Mouse (Mus musculus) forebrain, embryonic 10.5 days (tissue): ENCODE data around the gene Vip. TPM values are rescaled to one million over a fixed set of nuclear protein-coding genes. Genes with fewer than 3 reads are reported as not detected.

ENCODE experiments used
- DNase-seq: peaks from one replicate; pipeline ENCODE4 v3.0.0-alpha.2; 2017; ENCODE audit warnings: low spot score; ENCODE audit errors: extremely low spot score
- H3K27ac ChIP-seq: fragments of 300-500 bp; sonication (generic); 2 replicates; pipeline ENCODE4 v1.5.1; 2016; ENCODE audit warnings: mild to moderate bottlenecking
- H3K27me3 ChIP-seq: fragments of 300-500 bp; sonication (generic); 2 replicates; pipeline ENCODE4 v1.6.1; 2016; ENCODE audit warnings: mild to moderate bottlenecking; ENCODE audit not compliant: poor library complexity, severe bottlenecking
- H3K36me3 ChIP-seq: fragments of 300-500 bp; sonication (generic); replicated peaks from 2 replicates; pipeline ENCODE4 v1.6.1; 2016; ENCODE audit warnings: mild to moderate bottlenecking, moderate library complexity
- H3K4me1 ChIP-seq: fragments of 300-500 bp; sonication (generic); 2 replicates; pipeline ENCODE4 v1.6.1; 2016
- H3K4me3 ChIP-seq: fragments of 300-500 bp; sonication (generic); 2 replicates; pipeline ENCODE4 v1.5.1; 2016; ENCODE audit warnings: mild to moderate bottlenecking, moderate library complexity
- H3K9me3 ChIP-seq: fragments of 300-500 bp; sonication (generic); 2 replicates; pipeline ENCODE4 v1.6.1; 2016; ENCODE audit warnings: mild to moderate bottlenecking, moderate library complexity
- WGBS: fragments of 180-500 bp; shearing (Covaris S2); methylation state at CpG from one replicate; pipeline ENCODE4 v1.1.7; 2016; 5-methylcytosine and 5-hydroxymethylcytosine counted together
- polyA plus RNA-seq: library from polyadenylated mRNA; unstranded; fragments of >200 nt; fragmentation: Nextera tagmentation; extraction: Ambion mirVana; gene quantifications from 2 replicates; pipeline ENCODE4 v1.2.1, GENCODE M21; 2016

Gene Vip
- polyA plus RNA-seq, 1 experiment from 2014 or later, result not detected

DNA sequence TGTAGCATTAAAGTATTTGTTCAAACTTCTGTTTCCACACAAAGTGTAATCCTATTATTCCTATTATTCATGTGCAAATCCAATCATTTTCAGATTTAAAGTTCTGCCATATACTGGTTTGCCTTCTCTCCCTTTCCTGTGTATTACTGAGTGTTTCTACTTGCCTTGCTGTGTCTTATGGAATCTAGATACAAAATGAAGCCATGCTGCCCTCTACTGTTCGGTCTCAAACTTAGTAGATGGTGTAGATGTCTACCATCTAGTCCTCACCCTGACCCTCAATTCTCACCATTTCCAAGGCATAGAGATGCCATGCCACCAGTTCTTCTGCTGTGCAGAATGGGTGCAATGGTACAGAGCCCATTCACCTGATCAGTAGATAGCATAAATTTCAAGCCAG is 4.7 kb upstream of the Vip start:
- Histone ChIP-seq H3K36me3 (no peaks in the 10 kb centered on the region), H3K4me1 (no peaks in the 10 kb centered on the region), H3K9me3 (no peaks in the 10 kb centered on the region), H3K4me3 (no peak overlapping the region), H3K27me3 (no peaks in the 10 kb centered on the region), H3K27ac (no peak overlapping the region)
- no peak for DNase-seq
- 40% methylated on average over 1 of the region's 1 CpGs for WGBS

DNA sequence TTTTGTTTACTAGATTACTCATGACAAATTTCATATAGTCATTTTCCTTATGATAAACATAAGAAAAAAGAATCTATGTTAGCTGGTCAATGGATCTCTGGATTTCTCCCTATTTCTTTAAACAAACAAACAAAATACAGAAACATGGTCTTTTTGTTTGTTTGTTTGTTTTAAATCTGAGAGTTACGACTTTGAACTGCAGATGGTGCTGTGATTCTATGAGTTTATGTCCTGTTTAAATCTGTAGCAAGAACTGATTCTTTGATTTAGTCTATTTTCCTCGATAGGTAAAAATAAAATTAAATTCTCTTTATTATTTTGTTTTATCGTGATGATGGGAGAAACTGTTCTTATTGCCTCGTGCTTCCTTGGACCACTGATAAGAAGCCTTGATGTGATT is 1.7 kb upstream of the Vip start:
- WGBS, result 87% methylated on average over 4 of the region's 4 CpGs
- H3K4me3 ChIP-seq, result no peak overlapping the region
- H3K27me3 ChIP-seq, result no peaks in the 10 kb centered on the region
- H3K4me1 ChIP-seq, result no peaks in the 10 kb centered on the region
- no peak for DNase-seq
- no peak overlapping the region for H3K27ac ChIP-seq
- H3K9me3 ChIP-seq, result no peaks in the 10 kb centered on the region
- H3K36me3 ChIP-seq, result no peaks in the 10 kb centered on the region

DNA sequence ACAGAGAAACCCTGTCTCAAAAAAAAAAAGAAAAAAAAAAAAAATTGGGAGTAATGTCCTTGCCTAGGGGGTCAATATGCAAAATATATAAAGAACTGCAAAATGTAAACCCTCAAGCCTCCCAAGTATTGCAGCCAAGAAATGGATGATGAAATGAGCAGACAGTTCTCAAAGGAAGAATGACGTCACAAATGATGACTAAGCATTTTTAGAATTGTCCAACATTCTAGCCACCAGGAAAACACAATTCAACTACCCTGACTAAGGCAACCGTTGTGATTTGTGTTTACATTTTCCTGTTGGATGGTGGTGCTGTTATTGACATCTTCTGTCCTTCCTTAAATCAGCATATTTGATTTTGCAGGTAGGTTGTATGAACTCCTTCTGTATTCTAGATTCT is 42.3 kb downstream of the Vip start:
- 81% methylated on average over 2 of the region's 2 CpGs for WGBS

DNA sequence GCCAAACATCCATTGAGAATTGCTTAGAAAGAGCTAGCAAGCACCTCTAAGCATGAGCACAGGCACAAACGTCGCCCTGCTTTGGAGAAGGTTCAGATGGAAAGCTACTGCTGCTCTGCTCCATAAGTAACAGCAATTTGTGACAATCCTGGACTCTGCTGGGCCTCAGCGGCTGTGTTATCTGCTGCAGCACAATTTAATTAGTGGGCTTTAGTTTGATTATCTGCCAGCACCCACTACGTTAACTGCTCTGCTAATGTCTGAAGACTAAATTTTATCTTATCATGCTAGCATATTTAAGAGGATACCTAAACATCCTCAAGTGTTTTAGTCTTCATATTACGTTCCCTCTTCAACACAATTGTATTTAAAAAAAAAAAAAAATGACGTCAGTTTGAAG is 46.6 kb downstream of the Vip start:
- no peak for DNase-seq
- Histone ChIP-seq H3K4me3 (no peak overlapping the region), H3K9me3 (no peaks in the 10 kb centered on the region), H3K27ac (no peak overlapping the region), H3K4me1 (no peaks in the 10 kb centered on the region), H3K36me3 (no peaks in the 10 kb centered on the region), H3K27me3 (no peaks in the 10 kb centered on the region)
- 77% methylated on average over 6 of the region's 6 CpGs for WGBS

More for the DNA sequence above, 42.3 kb downstream of the Vip start:
- no peak overlapping the region for H3K27ac ChIP-seq
- H3K27me3 ChIP-seq, result no peaks in the 10 kb centered on the region
- no peaks in the 10 kb centered on the region for H3K36me3 ChIP-seq
- H3K4me1 ChIP-seq, result no peaks in the 10 kb centered on the region
- H3K9me3 ChIP-seq, result no peaks in the 10 kb centered on the region
- no peak for DNase-seq
- no peak overlapping the region for H3K4me3 ChIP-seq

DNA sequence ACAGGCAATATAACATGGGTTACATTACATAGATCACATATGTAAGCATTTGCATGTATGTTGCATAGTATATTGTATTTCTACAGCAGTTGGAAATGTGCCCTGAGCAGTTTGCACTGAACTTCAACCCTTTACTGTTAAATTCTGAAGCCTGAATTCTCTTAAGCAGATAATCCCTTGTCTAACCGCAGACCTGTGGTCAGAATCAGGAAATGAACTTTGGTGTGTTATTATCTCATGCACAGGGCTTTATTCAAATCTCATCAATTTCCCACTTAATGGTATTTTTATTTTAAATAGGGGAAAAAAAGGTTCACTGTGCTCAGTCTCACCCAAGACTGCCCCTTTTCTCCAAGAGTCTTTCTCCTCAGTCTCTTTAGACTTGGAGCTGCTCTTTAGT is 55.3 kb downstream of the Vip start:
- H3K4me1 ChIP-seq, result no peaks in the 10 kb centered on the region
- no peak overlapping the region for H3K27ac ChIP-seq
- no peak for DNase-seq
- no peaks in the 10 kb centered on the region for H3K9me3 ChIP-seq
- no peaks in the 10 kb centered on the region for H3K36me3 ChIP-seq
- no peaks in the 10 kb centered on the region for H3K27me3 ChIP-seq
- no peak overlapping the region for H3K4me3 ChIP-seq
- 84% methylated on average over 1 of the region's 1 CpGs for WGBS

Other genes starting within 250 kb of the Vip start
- 1.5 and 1.7 TPM in 2 replicates for gene Syne1, start 87.7 kb upstream of the Vip start, polyA plus RNA-seq
- gene Myct1, start 45.4 kb upstream of the Vip start, polyA plus RNA-seq, result 1.1 and 1.2 TPM in 2 replicates
- 113 and 132 TPM in 2 replicates for gene Fbxo5, start 166.4 kb downstream of the Vip start, polyA plus RNA-seq
- 10.9 and 12.6 TPM in 2 replicates for gene Mtrf1l, start 184.7 kb downstream of the Vip start, polyA plus RNA-seq